Mouse (Mus musculus): Measurements from ENCODE around the gene Uhrf1bp1l.

DNA sequence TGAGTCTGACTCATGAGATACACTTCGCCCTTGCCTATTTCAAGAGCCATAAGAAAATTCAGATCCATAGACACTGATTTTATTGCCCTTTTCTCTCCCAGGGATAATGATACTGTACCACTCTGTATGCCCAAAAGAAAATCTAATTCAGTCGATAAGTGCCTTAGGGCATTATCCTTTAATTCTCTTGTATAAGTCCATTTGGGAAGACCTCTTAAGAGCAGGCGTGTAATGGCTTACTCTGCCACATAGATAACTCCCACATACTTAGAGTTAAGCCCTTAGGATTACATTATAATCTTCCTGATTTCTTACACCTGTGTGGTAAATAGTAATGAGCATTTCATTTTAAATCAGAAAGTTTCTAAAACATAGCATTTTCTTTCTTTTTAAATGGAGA is 1.8 kb downstream of the Uhrf1bp1l start:
- TF ChIP-seq POLR2A (IDR thresholded peaks at IDR 0.05; ENCODE audit: insufficient read depth, low read depth, low read length) (no peak), EP300 (IDR thresholded peaks at IDR 0.05; ENCODE audit: insufficient read depth, low read depth, low read length) (no peak)

Measured in heart, adult 2 months (tissue).